Mouse (Mus musculus): ENCODE measurements around the gene Qars. TPM values are rescaled to one million over a fixed set of nuclear protein-coding genes. Genes with fewer than 3 reads are reported as not detected.

Gene Qars
- polyA plus RNA-seq, 1 experiment = 195 TPM

DNA sequence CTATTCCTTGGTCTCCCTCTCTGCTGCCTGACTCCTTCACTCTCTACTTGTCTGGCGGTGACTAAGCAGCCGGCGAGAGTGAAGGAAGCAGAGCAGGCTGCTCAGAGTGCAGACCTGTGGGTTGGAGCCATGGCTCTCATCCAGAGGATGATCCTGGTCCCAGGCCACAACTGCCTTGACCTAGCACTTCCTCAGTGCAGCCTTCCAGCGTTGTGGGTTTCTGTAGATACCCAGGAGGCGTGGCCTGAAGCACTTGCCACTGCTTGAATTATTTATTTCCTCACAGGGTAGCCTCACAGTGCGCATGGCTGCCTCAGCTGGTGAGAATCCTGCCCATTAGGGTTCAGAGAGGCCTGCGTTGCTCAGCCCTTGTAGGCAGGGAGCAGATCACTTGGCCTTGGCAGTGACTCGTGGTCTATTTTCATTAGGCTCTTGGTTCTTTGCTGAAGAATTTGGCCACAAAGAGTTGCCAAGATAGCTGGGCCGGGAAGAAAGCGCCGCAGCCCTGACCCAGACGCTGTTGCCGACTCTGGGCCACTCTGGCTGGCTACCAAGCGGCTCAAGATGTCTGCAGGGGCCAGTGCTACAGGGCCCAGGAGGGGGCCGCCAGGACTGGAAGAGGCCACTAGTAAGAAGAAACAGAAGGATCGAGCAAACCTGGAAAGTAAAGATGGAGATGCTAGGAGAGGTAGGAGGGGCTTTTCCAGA is 15.3 kb upstream of the Qars start:
- H3K4me3 ChIP-seq (ENCODE audit: control insufficient read depth, low read depth, low read length) = peak overlapping the region; percentile 97
- peak overlapping the region; percentile 95 for H3K27ac ChIP-seq (ENCODE audit: control insufficient read depth, insufficient read depth, low read depth, low read length)
- H3K4me1 ChIP-seq (ENCODE audit: control insufficient read depth, insufficient read depth, low read length) = peaks cover 16% of the 10 kb centered on the region
- H3K27me3 ChIP-seq (ENCODE audit: control insufficient read depth, insufficient read depth, low read length) = no peaks in the 10 kb centered on the region
- peak; percentile 50 for TF ChIP-seq POLR2A (IDR thresholded peaks at IDR 0.05; ENCODE audit: control insufficient read depth, low read depth, low read length)
- TF ChIP-seq CTCF (IDR thresholded peaks at IDR 0.05; ENCODE audit: control insufficient read depth, insufficient read depth, insufficient replicate concordance, low read depth, low read length) = no peak
- H3K36me3 ChIP-seq (ENCODE audit: control insufficient read depth, insufficient read depth, low read length) = peaks cover 7% of the 10 kb centered on the region

DNA sequence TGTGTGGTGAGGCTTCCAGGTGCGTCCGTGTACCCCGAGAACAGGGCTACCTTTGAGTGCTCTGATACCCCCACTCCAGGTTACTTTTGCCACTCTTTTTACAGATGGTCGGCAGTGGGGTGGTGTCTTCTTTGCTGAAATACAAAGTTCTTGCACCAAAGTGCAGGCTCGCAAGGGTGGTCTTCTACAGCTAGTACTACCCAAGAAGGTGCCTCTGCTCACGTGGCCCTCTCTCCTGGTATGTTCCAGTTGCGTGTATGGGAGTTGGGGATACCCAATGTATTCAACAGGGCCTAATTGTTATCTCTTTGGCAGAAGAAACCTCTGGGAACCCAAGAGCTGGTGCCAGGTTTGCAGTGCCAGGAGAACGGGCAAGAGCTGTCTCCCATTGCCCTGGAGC is 14.3 kb upstream of the Qars start:
- no peaks in the 10 kb centered on the region for H3K27me3 ChIP-seq (ENCODE audit: control insufficient read depth, insufficient read depth, low read length)
- peaks cover 16% of the 10 kb centered on the region for H3K4me1 ChIP-seq (ENCODE audit: control insufficient read depth, insufficient read depth, low read length)
- H3K27ac ChIP-seq (ENCODE audit: control insufficient read depth, insufficient read depth, low read depth, low read length) = no peak overlapping the region
- no peak overlapping the region for H3K4me3 ChIP-seq (ENCODE audit: control insufficient read depth, low read depth, low read length)
- H3K36me3 ChIP-seq (ENCODE audit: control insufficient read depth, insufficient read depth, low read length) = peaks cover 10% of the 10 kb centered on the region
- no peak for TF ChIP-seq POLR2A (IDR thresholded peaks at IDR 0.05; ENCODE audit: control insufficient read depth, low read depth, low read length)
- TF ChIP-seq CTCF (IDR thresholded peaks at IDR 0.05; ENCODE audit: control insufficient read depth, insufficient read depth, insufficient replicate concordance, low read depth, low read length) = no peak

DNA sequence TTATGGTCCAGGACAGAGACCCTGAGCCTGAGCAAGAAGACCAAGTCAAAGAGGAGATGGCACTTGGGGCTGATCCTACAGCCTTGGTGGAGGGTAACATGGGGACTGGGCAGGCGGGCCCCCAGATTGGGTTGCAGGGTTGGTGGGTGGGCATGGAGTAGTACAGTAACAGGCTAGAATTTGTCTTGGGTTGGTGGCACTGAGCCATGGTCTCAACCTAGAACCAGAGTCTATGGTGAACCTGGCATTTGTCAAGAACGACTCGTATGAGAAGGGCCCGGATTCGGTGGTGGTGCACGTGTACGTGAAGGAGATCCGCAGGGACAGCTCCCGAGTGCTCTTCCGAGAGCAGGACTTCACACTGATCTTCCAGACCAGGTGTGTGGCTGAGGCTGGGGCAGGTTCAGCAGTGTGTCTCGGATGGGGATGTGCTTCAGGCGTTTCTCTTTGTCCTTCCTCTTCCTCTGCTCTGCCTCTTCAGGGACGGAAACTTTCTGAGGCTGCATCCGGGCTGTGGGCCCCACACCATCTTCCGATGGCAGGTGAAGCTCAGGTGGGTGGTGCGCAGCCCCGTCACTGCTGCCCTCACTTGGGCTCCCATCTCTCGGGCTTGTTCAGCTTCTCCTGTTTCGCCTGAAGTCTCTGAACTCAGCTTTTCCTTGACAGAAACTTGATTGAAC is 13.2 kb upstream of the Qars start:
- Histone ChIP-seq H3K4me1 (ENCODE audit: control insufficient read depth, insufficient read depth, low read length) (peaks cover 16% of the 10 kb centered on the region), H3K36me3 (ENCODE audit: control insufficient read depth, insufficient read depth, low read length) (peaks cover 10% of the 10 kb centered on the region), H3K27ac (ENCODE audit: control insufficient read depth, insufficient read depth, low read depth, low read length) (no peak overlapping the region), H3K27me3 (ENCODE audit: control insufficient read depth, insufficient read depth, low read length) (no peaks in the 10 kb centered on the region), H3K4me3 (ENCODE audit: control insufficient read depth, low read depth, low read length) (no peak overlapping the region)
- no peak for TF ChIP-seq CTCF (IDR thresholded peaks at IDR 0.05; ENCODE audit: control insufficient read depth, insufficient read depth, insufficient replicate concordance, low read depth, low read length)
- TF ChIP-seq POLR2A (IDR thresholded peaks at IDR 0.05; ENCODE audit: control insufficient read depth, low read depth, low read length) = no peak

DNA sequence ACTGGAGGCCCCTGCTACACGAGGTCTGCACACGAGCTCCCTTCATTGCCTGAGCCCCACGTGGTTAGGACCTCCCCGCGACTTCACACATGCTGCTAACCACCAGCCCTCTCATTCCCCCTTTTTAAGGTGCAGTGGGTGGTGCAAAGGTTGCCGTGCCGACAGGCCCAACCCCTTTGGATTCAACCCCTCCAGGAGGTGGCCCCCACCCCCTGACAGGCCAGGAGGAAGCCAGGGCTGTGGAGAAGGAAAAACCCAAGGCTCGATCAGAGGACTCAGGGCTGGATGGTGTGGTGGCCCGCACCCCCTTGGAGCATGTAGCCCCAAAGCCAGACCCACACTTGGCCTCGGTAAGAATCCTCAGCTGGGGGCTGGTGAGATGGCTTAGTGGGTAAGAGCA is 12.6 kb upstream of the Qars start:
- Histone ChIP-seq H3K4me1 (ENCODE audit: control insufficient read depth, insufficient read depth, low read length) (peaks cover 13% of the 10 kb centered on the region), H3K36me3 (ENCODE audit: control insufficient read depth, insufficient read depth, low read length) (peaks cover 10% of the 10 kb centered on the region), H3K27me3 (ENCODE audit: control insufficient read depth, insufficient read depth, low read length) (no peaks in the 10 kb centered on the region), H3K27ac (ENCODE audit: control insufficient read depth, insufficient read depth, low read depth, low read length) (no peak overlapping the region), H3K4me3 (ENCODE audit: control insufficient read depth, low read depth, low read length) (no peak overlapping the region)
- TF ChIP-seq POLR2A (IDR thresholded peaks at IDR 0.05; ENCODE audit: control insufficient read depth, low read depth, low read length) = no peak
- no peak for TF ChIP-seq CTCF (IDR thresholded peaks at IDR 0.05; ENCODE audit: control insufficient read depth, insufficient read depth, insufficient replicate concordance, low read depth, low read length)

- no peak for TF ChIP-seq CTCF (IDR thresholded peaks at IDR 0.05; ENCODE audit: control insufficient read depth, insufficient read depth, insufficient replicate concordance, low read depth, low read length)
- TF ChIP-seq POLR2A (IDR thresholded peaks at IDR 0.05; ENCODE audit: control insufficient read depth, low read depth, low read length) = no peak
- Histone ChIP-seq H3K36me3 (ENCODE audit: control insufficient read depth, insufficient read depth, low read length) (peaks cover 6% of the 10 kb centered on the region), H3K27ac (ENCODE audit: control insufficient read depth, insufficient read depth, low read depth, low read length) (no peak overlapping the region), H3K4me1 (ENCODE audit: control insufficient read depth, insufficient read depth, low read length) (no peaks in the 10 kb centered on the region), H3K4me3 (ENCODE audit: control insufficient read depth, low read depth, low read length) (no peak overlapping the region), H3K27me3 (ENCODE audit: control insufficient read depth, insufficient read depth, low read length) (no peaks in the 10 kb centered on the region)
Measured at GRCm38 (mm10) chr9:108499231-108499630, 8.3 kb upstream of the Qars start.

DNA sequence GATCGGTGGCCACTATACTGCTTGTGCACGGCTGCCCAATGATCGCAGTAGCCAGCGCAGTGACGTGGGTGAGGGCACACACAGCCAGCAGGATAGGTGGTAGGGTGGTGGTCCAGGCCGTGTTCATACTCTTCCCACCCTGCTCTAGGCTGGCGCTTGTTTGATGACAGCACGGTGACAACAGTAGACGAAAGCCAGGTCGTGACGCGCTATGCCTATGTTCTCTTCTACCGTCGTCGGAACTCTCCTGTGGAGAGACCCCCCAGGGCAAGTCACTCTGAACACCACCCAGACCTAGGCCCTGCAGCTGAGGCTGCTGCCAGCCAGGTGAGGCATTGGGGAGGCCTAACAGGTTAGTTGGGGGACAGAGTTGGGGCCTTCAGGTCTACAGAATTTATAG is 7.6 kb upstream of the Qars start:
- Histone ChIP-seq H3K4me3 (ENCODE audit: control insufficient read depth, low read depth, low read length) (no peak overlapping the region), H3K27ac (ENCODE audit: control insufficient read depth, insufficient read depth, low read depth, low read length) (no peak overlapping the region), H3K4me1 (ENCODE audit: control insufficient read depth, insufficient read depth, low read length) (no peaks in the 10 kb centered on the region), H3K36me3 (ENCODE audit: control insufficient read depth, insufficient read depth, low read length) (peaks cover 6% of the 10 kb centered on the region), H3K27me3 (ENCODE audit: control insufficient read depth, insufficient read depth, low read length) (no peaks in the 10 kb centered on the region)
- TF ChIP-seq POLR2A (IDR thresholded peaks at IDR 0.05; ENCODE audit: control insufficient read depth, low read depth, low read length) (no peak), CTCF (IDR thresholded peaks at IDR 0.05; ENCODE audit: control insufficient read depth, insufficient read depth, insufficient replicate concordance, low read depth, low read length) (no peak)

DNA sequence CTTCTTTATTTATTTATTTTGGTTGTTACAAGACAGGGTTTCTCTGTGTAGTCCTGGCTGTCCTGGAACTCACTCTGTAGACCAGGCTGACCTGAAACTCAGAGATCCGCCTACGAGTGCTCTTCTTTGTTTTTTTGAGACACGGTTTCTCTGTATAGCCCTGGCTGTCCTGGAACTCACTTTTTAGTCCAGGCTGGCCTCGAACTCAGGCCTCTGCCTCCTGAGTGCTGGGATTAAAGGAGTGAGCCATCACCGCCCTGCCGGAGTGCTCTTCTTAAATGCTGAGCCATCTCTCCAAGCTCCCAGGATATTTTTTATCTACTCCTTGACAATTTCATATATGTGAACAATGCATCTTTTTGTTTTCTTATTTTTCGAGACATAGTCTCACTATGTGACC is 605 bp upstream of the Qars start:
- Histone ChIP-seq H3K27ac (ENCODE audit: control insufficient read depth, insufficient read depth, low read depth, low read length) (peak overlapping the region; percentile 92; the same call in 1 of the 2 replicates), H3K27me3 (ENCODE audit: control insufficient read depth, insufficient read depth, low read length) (no peaks in the 10 kb centered on the region), H3K4me3 (ENCODE audit: control insufficient read depth, low read depth, low read length) (peak overlapping the region; percentile 92), H3K36me3 (ENCODE audit: control insufficient read depth, insufficient read depth, low read length) (no peaks in the 10 kb centered on the region; the same call in 1 of the 2 replicates), H3K4me1 (ENCODE audit: control insufficient read depth, insufficient read depth, low read length) (peaks cover 6% of the 10 kb centered on the region)
- TF ChIP-seq POLR2A (IDR thresholded peaks at IDR 0.05; ENCODE audit: control insufficient read depth, low read depth, low read length) = no peak
- no peak for TF ChIP-seq CTCF (IDR thresholded peaks at IDR 0.05; ENCODE audit: control insufficient read depth, insufficient read depth, insufficient replicate concordance, low read depth, low read length)
